Mouse (Mus musculus) liver, adult 2 months (tissue): Measurements from ENCODE around the gene Art3. TPM values are rescaled to one million over a fixed set of nuclear protein-coding genes. Genes with fewer than 3 reads are reported as not detected.
A peak's percentile ranks its signal among the peaks of the same experiment; 100 is the strongest.

Source experiments
- DNase-seq: peaks from one replicate; pipeline ENCODE4 v3.0.0-alpha.2; 2011; ENCODE audit warnings: low read depth, low spot score; ENCODE audit errors: extremely low read depth
- H3K27ac ChIP-seq: fragments of 200-500 bp; replicated peaks from 2 replicates; pipeline ENCODE4 v1.5.1; 2012; ENCODE audit warnings: low read depth, mild to moderate bottlenecking, control low read depth, inconsistent platforms, low read length; ENCODE audit not compliant: insufficient read depth
- H3K27me3 ChIP-seq: fragments of 200-500 bp; 2 replicates; pipeline ENCODE4 v1.6.1; 2012; ENCODE audit warnings: mild to moderate bottlenecking, moderate library complexity, low read length, inconsistent platforms; ENCODE audit not compliant: control insufficient read depth, insufficient read depth
- H3K36me3 ChIP-seq: fragments of 200-500 bp; 2 replicates; pipeline ENCODE4 v1.6.1; 2012; ENCODE audit warnings: low read length, inconsistent platforms; ENCODE audit not compliant: control insufficient read depth, insufficient read depth
- H3K4me1 ChIP-seq: fragments of 200-500 bp; 2 replicates; pipeline ENCODE4 v1.6.1; 2011; ENCODE audit warnings: low read length; ENCODE audit not compliant: control insufficient read depth, insufficient read depth
- H3K4me3 ChIP-seq: fragments of 200-500 bp; 2 replicates; pipeline ENCODE4 v1.5.1; 2011; ENCODE audit warnings: low read depth, mild to moderate bottlenecking, control low read depth, low read length, moderate library complexity; ENCODE audit not compliant: insufficient read depth
- H3K79me2 ChIP-seq: fragments of 200-500 bp; 2 replicates; pipeline ENCODE4 v1.6.1; 2012; ENCODE audit warnings: inconsistent platforms, mild to moderate bottlenecking, low read length, moderate library complexity; ENCODE audit not compliant: control insufficient read depth, insufficient read depth
- H3K9ac ChIP-seq: fragments of 200-500 bp; 2 replicates; pipeline ENCODE4 v1.6.1; 2012; ENCODE audit warnings: low read depth, mild to moderate bottlenecking, control low read depth, inconsistent platforms, low read length
- CTCF ChIP-seq: fragments of 200-500 bp; IDR thresholded peaks from 2 replicates; pipeline ENCODE4 v1.5.1; 2011; ENCODE audit warnings: low read depth, low read length, control low read depth
- POLR2A ChIP-seq: fragments of 200-500 bp; IDR thresholded peaks from 2 replicates; pipeline ENCODE4 v1.6.1; 2011; ENCODE audit warnings: low read length, control low read depth; ENCODE audit not compliant: insufficient read depth; ENCODE audit errors: extremely low read depth
- WGBS: fragments of 180-500 bp; shearing (Covaris S2); methylation state at CpG from one replicate; pipeline ENCODE4 v1.1.7; 2018; 5-methylcytosine and 5-hydroxymethylcytosine counted together
- polyA plus RNA-seq: library from polyadenylated mRNA; depleted of rRNA; stranded (reverse); fragments of >200 nt; gene quantifications from 2 replicates; pipeline ENCODE4 v1.2.3, GENCODE M21; 2012
- total RNA-seq: library from RNA; depleted of rRNA; stranded (reverse); fragments of >200 nt; gene quantifications from 2 replicates; pipeline ENCODE4 v1.2.3, GENCODE M21; 2014

The Art3 gene
- total and polyA plus RNA-seq, 2 experiments: 1.8 to 8.6 TPM

GRCm38 (mm10) chr5:92318119-92318518, 13.5 kb upstream of the Art3 start:
- Histone ChIP-seq H3K4me3 (no peak overlapping the region), H3K9ac (no peak overlapping the region), H3K36me3 (no peaks in the 10 kb centered on the region), H3K79me2 (no peaks in the 10 kb centered on the region), H3K27ac (no peak overlapping the region), H3K27me3 (no peaks in the 10 kb centered on the region), H3K4me1 (peaks cover 13% of the 10 kb centered on the region)
- 84% methylated on average over 7 of the region's 7 CpGs for WGBS
- DNase-seq: no peak
- TF ChIP-seq CTCF (no peak), POLR2A (no peak)

DNA sequence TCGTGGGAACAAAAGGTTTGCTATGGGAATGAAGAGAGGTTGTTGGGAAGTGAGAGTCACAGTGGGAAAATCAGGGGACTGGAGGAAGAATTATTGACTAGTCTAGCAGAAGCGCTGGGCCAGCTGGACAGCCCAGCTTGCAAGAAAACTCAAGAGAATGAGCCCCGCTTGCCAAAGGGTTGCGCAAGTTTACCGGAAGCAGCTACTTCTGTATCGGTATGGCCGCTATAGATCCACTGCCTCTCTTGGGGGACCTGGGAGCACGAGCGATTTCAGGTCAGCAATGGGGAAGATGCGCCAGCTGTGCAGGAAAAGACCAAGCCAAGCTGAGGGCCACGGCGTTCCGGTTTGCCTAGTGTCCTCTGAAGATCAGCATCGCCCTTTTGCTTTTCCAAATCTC, 13.0 kb upstream of the Art3 start:
- Histone ChIP-seq H3K4me1 (peaks cover 14% of the 10 kb centered on the region), H3K27ac (no peak overlapping the region), H3K27me3 (no peaks in the 10 kb centered on the region), H3K9ac (no peak overlapping the region), H3K36me3 (no peaks in the 10 kb centered on the region), H3K4me3 (no peak overlapping the region), H3K79me2 (no peaks in the 10 kb centered on the region)
- WGBS: 75% methylated on average over 14 of the region's 14 CpGs
- TF ChIP-seq CTCF (no peak), POLR2A (no peak)
- DNase-seq: no peak

DNA sequence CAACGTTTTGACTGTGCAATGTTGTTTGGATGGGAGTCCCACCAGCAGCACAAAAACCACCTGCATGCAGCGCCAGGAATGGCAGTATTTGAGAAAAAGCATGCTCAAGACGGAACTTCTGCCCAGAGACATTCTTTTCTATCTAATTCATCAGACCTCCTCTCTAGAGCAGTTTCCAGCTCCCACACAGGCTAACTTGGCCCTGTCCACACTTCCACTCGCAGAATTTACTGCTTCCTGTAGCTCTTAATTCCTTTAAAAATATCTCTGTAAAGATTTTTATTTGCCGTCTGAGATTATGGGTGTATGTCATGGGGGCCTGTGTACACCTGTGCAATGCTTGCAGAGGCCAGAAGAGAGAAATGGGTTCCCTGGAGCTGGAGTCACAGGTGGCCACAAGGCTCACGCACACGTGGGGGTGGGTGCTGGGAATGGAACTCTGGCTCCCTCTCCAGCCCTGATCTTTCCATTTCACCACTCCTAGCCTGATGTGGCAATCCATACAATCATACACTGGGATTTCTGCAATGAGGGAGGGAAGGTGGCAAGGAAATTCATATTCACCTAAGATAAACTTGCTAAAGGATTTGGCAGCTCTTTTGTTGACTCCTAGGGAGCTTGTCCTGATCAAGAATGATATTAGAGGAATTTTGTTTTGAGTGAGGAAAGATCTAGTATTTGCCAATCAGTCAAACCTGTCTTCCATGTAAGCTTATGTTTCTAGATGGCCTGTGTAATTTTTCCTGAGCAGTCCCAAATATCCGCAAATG, 9.8 kb upstream of the Art3 start:
- Histone ChIP-seq H3K4me3 (no peak overlapping the region), H3K9ac (no peak overlapping the region), H3K27me3 (no peaks in the 10 kb centered on the region), H3K79me2 (no peaks in the 10 kb centered on the region), H3K4me1 (peaks cover 18% of the 10 kb centered on the region), H3K27ac (peak overlapping the region; percentile 82), H3K36me3 (no peaks in the 10 kb centered on the region)
- 53% methylated on average over 8 of the region's 8 CpGs for WGBS
- TF ChIP-seq POLR2A: no peak
- peak; percentile 38 for TF ChIP-seq CTCF
- DNase-seq: peak; percentile 70

DNA sequence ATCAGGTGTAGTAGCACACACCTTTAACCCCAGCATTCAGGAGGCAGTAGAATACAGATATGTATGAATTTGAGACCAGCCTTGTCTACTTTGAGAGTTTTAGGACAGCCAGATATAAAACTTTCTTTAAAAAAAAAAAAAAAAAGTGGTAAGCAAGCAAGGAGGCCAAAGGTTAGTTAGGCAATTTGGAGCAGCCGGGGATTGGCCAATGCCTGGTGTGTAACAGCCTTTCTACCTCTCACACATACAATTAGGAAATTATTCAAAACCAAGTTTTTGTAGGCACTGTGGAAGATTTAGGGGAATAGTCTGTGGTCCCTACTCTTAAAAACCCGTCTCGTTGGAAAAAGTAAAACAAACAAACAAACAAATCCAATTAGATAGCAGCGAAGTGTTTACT, 9.0 kb upstream of the Art3 start:
- peak overlapping the region; percentile 82 for H3K27ac ChIP-seq
- H3K27me3 ChIP-seq: no peaks in the 10 kb centered on the region
- no peaks in the 10 kb centered on the region for H3K79me2 ChIP-seq
- H3K9ac ChIP-seq: no peak overlapping the region; the same call in 1 of the 2 replicates
- no peak for TF ChIP-seq POLR2A
- TF ChIP-seq CTCF: no peak
- WGBS: 30% methylated on average over 4 of the region's 4 CpGs
- no peak overlapping the region for H3K4me3 ChIP-seq
- DNase-seq: peak; percentile 87
- H3K4me1 ChIP-seq: peaks cover 23% of the 10 kb centered on the region
- no peaks in the 10 kb centered on the region for H3K36me3 ChIP-seq

- peak; percentile 99 for DNase-seq
- 16% methylated on average over 5 of the region's 5 CpGs for WGBS
- Histone ChIP-seq H3K4me3 (no peak overlapping the region), H3K79me2 (no peaks in the 10 kb centered on the region), H3K9ac (no peak overlapping the region), H3K36me3 (no peaks in the 10 kb centered on the region), H3K27ac (peak overlapping the region; percentile 81), H3K27me3 (no peaks in the 10 kb centered on the region), H3K4me1 (peaks cover 29% of the 10 kb centered on the region)
- TF ChIP-seq POLR2A (no peak), CTCF (no peak)
These were observed 8.4 kb upstream of the Art3 start for GRCm38 (mm10) chr5:92323264-92323663.

DNA sequence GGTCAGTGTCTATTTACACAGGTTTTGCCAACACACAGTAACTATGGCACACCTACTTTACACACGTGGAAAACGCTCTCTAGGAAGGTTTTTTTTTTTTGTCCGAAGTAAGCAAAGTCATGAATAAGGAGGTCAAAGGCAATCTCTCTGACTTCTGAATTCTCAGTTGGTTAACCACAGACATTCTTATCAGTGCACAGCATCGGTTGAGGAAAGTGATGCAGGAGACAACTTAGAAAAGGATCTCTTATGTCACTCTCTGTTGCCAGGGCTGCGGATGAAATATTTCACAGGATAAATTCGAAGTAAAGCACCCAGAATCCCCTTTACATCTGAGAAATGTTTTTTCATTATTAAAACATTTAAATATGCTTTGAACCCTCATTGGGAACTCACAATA, 4.3 kb upstream of the Art3 start:
- Histone ChIP-seq H3K36me3 (no peaks in the 10 kb centered on the region), H3K4me3 (no peak overlapping the region), H3K4me1 (peaks cover 22% of the 10 kb centered on the region), H3K9ac (no peak overlapping the region), H3K79me2 (no peaks in the 10 kb centered on the region), H3K27ac (no peak overlapping the region; the same call in 1 of the 2 replicates), H3K27me3 (no peaks in the 10 kb centered on the region)
- 28% methylated on average over 6 of the region's 6 CpGs for WGBS
- no peak for TF ChIP-seq CTCF
- TF ChIP-seq POLR2A: no peak
- DNase-seq: peak; percentile 76
